ENCODE assay signal across 10 mouse cellular contexts in genomic region chr10:116727702-116728298, GRCm38 (mm10).
DNase-seq lines count a peak whose midpoint lies in the region; ATAC-seq and TF ChIP-seq lines count a peak whose summit lies in the region.
"Had no signal": no experiment of that assay in that cellular context is flagged by ENCODE, and none has a peak within 500 bp of the region (broad histone marks: within the 10 kb centered on the region; RNA-seq: fewer than 3 reads in every experiment).

No protein-coding gene starts in this region.

- WGBS in liver, embryonic 14.5 days (ENCODE audit: insufficient replicate concordance) = 28% methylated on average over 14 of the region's 14 CpGs

- no peak for ATAC-seq in liver, embryonic 14.5 days (ENCODE audit: insufficient read depth)
- no peak for ATAC-seq in megakaryocyte-erythroid progenitor cell, adult 5-6 weeks (replicated peaks; ENCODE audit: low FRiP score, low TSS enrichment, poor library complexity, severe bottlenecking)

- H3K4me1 ChIP-seq in testis, adult 2 months (ENCODE audit: control insufficient read depth, insufficient read depth, low read length) = peaks cover 24% of the 10 kb centered on the region
- no peaks in the 10 kb centered on the region for H3K4me1 ChIP-seq in liver, embryonic 14.5 days (replicated peaks; ENCODE audit: control insufficient read depth in 2 of 2, insufficient read depth in 2 of 2, low read length in 1 of 2)

- peak overlapping the region; percentile 24 for H3K4me3 ChIP-seq in gastrocnemius, adult 2 months
- H3K4me3 ChIP-seq in testis, adult 2 months (ENCODE audit: control insufficient read depth, low read depth, low read length) = peak overlapping the region; percentile 85
- H3K4me3 ChIP-seq in liver, embryonic 14.5 days (ENCODE audit: insufficient read depth in 1 of 2, low read depth in 2 of 2, low read length in 2 of 2) = no peak overlapping the region; a peak in 1 of 4 replicates

- TF ChIP-seq EP300 in liver, embryonic 14.5 days (IDR thresholded peaks at IDR 0.05; ENCODE audit: low read depth) = no peak

- H3K4me2 ChIP-seq in liver, embryonic 14.5 days (ENCODE audit: low read depth) = 0 out of 2 replicates have a peak overlapping the region, but pooled peaks have one; percentile 6

- H3K27ac ChIP-seq in gastrocnemius, adult 2 months = no peak overlapping the region
- peak overlapping the region; percentile 32 for H3K27ac ChIP-seq in testis, adult 2 months (ENCODE audit: control insufficient read depth, insufficient read depth, low read depth, low read length)
- H3K27ac ChIP-seq in liver, embryonic 14.5 days = no peak overlapping the region

- H3K36me3 ChIP-seq in testis, adult 2 months (ENCODE audit: control insufficient read depth, insufficient read depth, low read length) = no peaks in the 10 kb centered on the region
- no peaks in the 10 kb centered on the region for H3K36me3 ChIP-seq in liver, embryonic 14.5 days (replicated peaks; ENCODE audit: control insufficient read depth, insufficient read depth, low read depth)

- no peak for DNase-seq in gastrocnemius, adult 2 months
- DNase-seq in gastrocnemius, postnatal 4 days (ENCODE audit: low spot score in 2 of 2) = no peak
- no peak for DNase-seq in testis, postnatal 10 days (ENCODE audit: low spot score)
- no peak for DNase-seq in liver, embryonic 14.5 days (ENCODE audit: low read depth in 3 of 3, low spot score in 3 of 3)
- DNase-seq in right cerebral cortex, postnatal 25 days = no peak
- DNase-seq in cerebellum, adult 18-20 months = no peak
- DNase-seq: adrenal gland, adult 2 months; kidney, adult 8-10 months had no signal

- intact Hi-C loops in gastrocnemius, adult 2 months (cut with DNase I) = no loop called here

- no peak for TF ChIP-seq POLR2A in testis, adult 2 months (IDR thresholded peaks at IDR 0.05; ENCODE audit: control insufficient read depth, low read depth, low read length)

- no peak overlapping the region for H3K9ac ChIP-seq in liver, embryonic 14.5 days (replicated peaks)

- no peak for TF ChIP-seq CTCF in gastrocnemius, adult 2 months (IDR thresholded peaks at IDR 0.05)
- no peak for TF ChIP-seq CTCF in testis, adult 2 months (IDR thresholded peaks at IDR 0.05; ENCODE audit: control insufficient read depth, insufficient read depth, insufficient replicate concordance, low read depth, low read length)
- TF ChIP-seq CTCF in liver, embryonic 14.5 days (IDR thresholded peaks at IDR 0.05; ENCODE audit: low read depth) = no peak

- no peaks in the 10 kb centered on the region for H3K27me3 ChIP-seq in testis, adult 2 months (ENCODE audit: control insufficient read depth, insufficient read depth, low read length)
- no peaks in the 10 kb centered on the region for H3K27me3 ChIP-seq in liver, embryonic 14.5 days (ENCODE audit: control insufficient read depth, insufficient read depth, low read length)

- no peaks in the 10 kb centered on the region for H3K9me3 ChIP-seq in liver, embryonic 14.5 days (ENCODE audit: control insufficient read depth, low read length)

Comparison
In these comparisons a context has a peak if more than half of its experiments do, and no peak if none do; other contexts are left out.
1. H3K4me3 ChIP-seq: peak in gastrocnemius, adult 2 months (single experiment) and testis, adult 2 months (single experiment); none in liver, embryonic 14.5 days (0 of 2).